Mouse (Mus musculus) CH12.LX (cell line): ENCODE data around the gene A930004D18Rik. TPM values are rescaled to one million over a fixed set of nuclear protein-coding genes. Genes with fewer than 3 reads are reported as not detected.

ENCODE experiments used
- DNase-seq: peaks from one replicate; pipeline ENCODE4 v3.0.0-alpha.2; 2013; ENCODE audit errors: extremely low read depth
- H3K27ac ChIP-seq: 2 replicates; pipeline ENCODE4 v1.5.1; 2012; ENCODE audit warnings: low read depth, mild to moderate bottlenecking, control low read depth, moderate library complexity; ENCODE audit not compliant: insufficient read depth
- H3K27me3 ChIP-seq: replicated peaks from 2 replicates; pipeline ENCODE3; 2012; ENCODE audit warnings: inconsistent platforms
- H3K36me3 ChIP-seq, 2 experiments: replicated peaks in 1 of 2; 2 replicates each; pipeline versions ENCODE3 to v1.6.1; 2012; ENCODE audit warnings: inconsistent platforms in 1 of 2, low read length in 1 of 2, mild to moderate bottlenecking in 1 of 2, mixed read lengths in 1 of 2, moderate library complexity in 1 of 2; ENCODE audit not compliant: control insufficient read depth in 1 of 2, insufficient read depth in 1 of 2
- H3K4me1 ChIP-seq, 2 experiments: 2 replicates each; pipeline ENCODE4 v1.6.1; 2012; ENCODE audit warnings: inconsistent platforms in 1 of 2, moderate library complexity in 1 of 2; ENCODE audit not compliant: insufficient read depth in 2 of 2, control insufficient read depth in 1 of 2
- H3K4me2 ChIP-seq: 2 replicates; pipeline ENCODE4 v1.6.1; 2012; ENCODE audit warnings: low read depth, mild to moderate bottlenecking, control low read depth; ENCODE audit not compliant: poor library complexity, insufficient read depth, severe bottlenecking
- H3K4me3 ChIP-seq, 3 experiments: fragments of 150-350 bp in 1 of 3; sonication (generic) in 1 of 3; replicated peaks in 1 of 3; 2 replicates each; pipeline versions ENCODE3 to v1.5.1; 2011 to 2012; ENCODE audit warnings: low read depth in 2 of 3, low read length in 2 of 3, mild to moderate bottlenecking in 2 of 3, moderate library complexity in 2 of 3, control low read depth in 1 of 3, improper control_type of control experiment in 1 of 3, inconsistent platforms in 1 of 3, mixed read lengths in 1 of 3; ENCODE audit not compliant: poor library complexity in 1 of 3
- H3K79me2 ChIP-seq: replicated peaks from 2 replicates; pipeline ENCODE4 v1.6.1; 2012; ENCODE audit warnings: mild to moderate bottlenecking, moderate library complexity; ENCODE audit not compliant: control insufficient read depth, poor library complexity, insufficient read depth, severe bottlenecking; ENCODE audit errors: extremely low read depth
- H3K9ac ChIP-seq: 2 replicates; pipeline ENCODE4 v1.6.1; 2012; ENCODE audit warnings: low read depth, mild to moderate bottlenecking, control low read depth, moderate library complexity; ENCODE audit not compliant: insufficient read depth
- H3K9me3 ChIP-seq: replicated peaks from 2 replicates; pipeline ENCODE3; 2012; ENCODE audit warnings: low read length, inconsistent platforms, mixed read lengths
- CHD1 ChIP-seq: IDR thresholded peaks from 2 replicates; pipeline ENCODE4 v1.6.1; 2012; ENCODE audit warnings: low read depth, low read length, improper control_type of control experiment, inconsistent platforms
- ELF1 ChIP-seq: IDR thresholded peaks from 2 replicates; pipeline ENCODE4 v1.6.1; 2014; ENCODE audit warnings: low read depth, mild to moderate bottlenecking, inconsistent platforms, low read length, improper control_type of control experiment
- EP300 ChIP-seq: IDR thresholded peaks from 2 replicates; pipeline ENCODE4 v1.6.1; 2011; ENCODE audit warnings: low read length, improper control_type of control experiment
- ETS1 ChIP-seq: conservative IDR thresholded peaks from 2 replicates; pipeline ENCODE4 v1.6.1; 2012; ENCODE audit warnings: low read depth, mild to moderate bottlenecking, inconsistent platforms, low read length, improper control_type of control experiment, moderate library complexity
- HCFC1 ChIP-seq: IDR thresholded peaks from 2 replicates; pipeline ENCODE4 v1.6.1; 2012; ENCODE audit warnings: low read depth, mild to moderate bottlenecking, inconsistent platforms, low read length, improper control_type of control experiment
- IRF4 ChIP-seq: IDR thresholded peaks from 2 replicates; pipeline ENCODE4 v1.6.1; 2014; ENCODE audit warnings: low read depth, mild to moderate bottlenecking, inconsistent platforms, low read length, improper control_type of control experiment
- JUN ChIP-seq: IDR thresholded peaks from 2 replicates; pipeline ENCODE4 v1.6.1; 2011; ENCODE audit warnings: low read depth, mild to moderate bottlenecking, low read length, improper control_type of control experiment, moderate library complexity; ENCODE audit not compliant: insufficient read depth
- MAFK ChIP-seq: IDR thresholded peaks from 2 replicates; pipeline ENCODE4 v1.6.1; 2011; ENCODE audit warnings: low read length, improper control_type of control experiment; ENCODE audit not compliant: insufficient replicate concordance
- MAZ ChIP-seq: IDR thresholded peaks from 2 replicates; pipeline ENCODE4 v1.6.1; 2012; ENCODE audit warnings: low read depth, mild to moderate bottlenecking, inconsistent platforms, low read length, improper control_type of control experiment, moderate library complexity
- MEF2A ChIP-seq: IDR thresholded peaks from 2 replicates; pipeline ENCODE4 v1.6.1; 2014; ENCODE audit warnings: low read depth, mild to moderate bottlenecking, inconsistent platforms, low read length, improper control_type of control experiment, borderline replicate concordance
- MYC ChIP-seq: IDR thresholded peaks from 2 replicates; pipeline ENCODE4 v1.6.1; 2011; ENCODE audit warnings: low read depth, mild to moderate bottlenecking, improper control_type of control experiment, low read length
- NELFE ChIP-seq: IDR thresholded peaks from 2 replicates; pipeline ENCODE4 v1.6.1; 2011; ENCODE audit warnings: low read depth, low read length, improper control_type of control experiment
- NRF1 ChIP-seq: IDR thresholded peaks from 2 replicates; pipeline ENCODE4 v1.6.1; 2014; ENCODE audit warnings: low read depth, mild to moderate bottlenecking, inconsistent platforms, low read length, improper control_type of control experiment, moderate library complexity
- POLR2AphosphoS2 ChIP-seq: IDR thresholded peaks from 2 replicates; pipeline ENCODE4 v1.6.1; 2011; ENCODE audit warnings: low read depth, low read length, improper control_type of control experiment
- RAD21 ChIP-seq: IDR thresholded peaks from 2 replicates; pipeline ENCODE4 v1.6.1; 2011; ENCODE audit warnings: low read depth, mild to moderate bottlenecking, low read length, improper control_type of control experiment, moderate library complexity
- RCOR1 ChIP-seq: conservative IDR thresholded peaks from 2 replicates; pipeline ENCODE4 v1.6.1; 2012; ENCODE audit warnings: low read depth, mild to moderate bottlenecking, inconsistent platforms, low read length, improper control_type of control experiment
- SIN3A ChIP-seq: IDR thresholded peaks from 2 replicates; pipeline ENCODE4 v1.6.1; 2012; ENCODE audit warnings: low read length, improper control_type of control experiment, inconsistent platforms
- TBP ChIP-seq: conservative IDR thresholded peaks from 2 replicates; pipeline ENCODE4 v1.6.1; 2011; ENCODE audit warnings: low read depth, low read length, improper control_type of control experiment
- UBTF ChIP-seq: IDR thresholded peaks from 2 replicates; pipeline ENCODE4 v1.6.1; 2012; ENCODE audit warnings: low read depth, mild to moderate bottlenecking, inconsistent platforms, low read length, improper control_type of control experiment, moderate library complexity
- USF1 ChIP-seq: IDR thresholded peaks from 2 replicates; pipeline ENCODE4 v1.6.1; 2014; ENCODE audit warnings: low read depth, mild to moderate bottlenecking, inconsistent platforms, low read length, improper control_type of control experiment
- USF2 ChIP-seq: conservative IDR thresholded peaks from 2 replicates; pipeline ENCODE4 v1.6.1; 2011; ENCODE audit warnings: low read depth, low read length, improper control_type of control experiment
- ZKSCAN1 ChIP-seq: IDR thresholded peaks from 2 replicates; pipeline ENCODE4 v1.6.1; 2012; ENCODE audit warnings: low read depth, inconsistent platforms, low read length, improper control_type of control experiment, borderline replicate concordance
- ZNF384 ChIP-seq: IDR thresholded peaks from 2 replicates; pipeline ENCODE4 v1.6.1; 2012; ENCODE audit warnings: low read depth, low read length, improper control_type of control experiment, inconsistent platforms
- dilution Hi-C: fragments of 300-500 bp; cut with MboI; formaldehyde crosslinking; loops from 2 replicates; pipeline ENCODE4 v1.14.3; 2020; ENCODE audit warnings: low sequenced_read_pairs; ENCODE audit not compliant: extremely low pct_unique_long_range_greater_than_20kb, extremely low pct_ligation_motif_present
- in situ Hi-C: fragments of 300-500 bp; cut with MboI; formaldehyde crosslinking; loops from 3 replicates; pipeline ENCODE4 v1.14.3; 2019; ENCODE audit warnings: low sequenced_read_pairs, low pct_ligation_motif_present, low pct_unique_long_range_greater_than_20kb, mixed read lengths
- polyA plus RNA-seq: library from polyadenylated mRNA; unstranded; fragments of >175 nt; gene quantifications from 2 replicates; pipeline ENCODE4 v1.2.1, GENCODE M21; 2012; ENCODE audit warnings: low read depth; ENCODE audit not compliant: insufficient read length
- total RNA-seq, 2 experiments: library from RNA; depleted of rRNA; stranded (reverse); fragments of 300-350 nt in 1 of 2; fragments of >200 nt in 1 of 2; gene quantifications; 2 replicates each; pipeline ENCODE4 v1.2.3; 2012 to 2014

The A930004D18Rik gene
- total and polyA plus RNA-seq, 3 experiments: 0.15 to 1.7 (median 0.72) TPM

DNA sequence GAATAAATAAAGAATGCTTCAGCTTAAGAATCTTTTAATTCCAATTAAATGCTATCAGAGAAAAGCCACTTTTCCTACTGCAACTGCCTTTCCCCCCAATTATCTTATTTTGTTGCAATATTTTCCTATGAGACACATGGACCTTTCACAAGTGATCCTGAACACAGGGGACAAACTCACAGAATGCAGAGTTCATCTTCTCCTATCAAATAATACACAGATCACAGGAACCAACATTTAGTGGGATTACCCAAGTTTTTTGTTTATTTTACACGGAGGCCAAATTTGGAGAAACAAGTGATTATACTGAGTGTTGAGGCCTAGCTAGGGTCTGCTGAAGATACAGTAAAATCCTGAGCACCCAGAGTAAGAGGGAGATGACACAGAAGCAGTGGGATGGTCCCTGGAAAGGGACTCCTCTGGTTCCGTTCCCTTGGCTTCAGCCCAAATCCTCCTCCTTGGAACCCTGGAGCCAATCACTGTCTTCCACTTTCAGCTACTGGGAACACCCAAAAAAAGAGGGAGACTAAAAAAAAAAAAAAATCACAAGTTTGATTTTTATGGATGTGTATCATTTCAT is 16.5 kb upstream of the A930004D18Rik start:
- Histone ChIP-seq H3K27me3 (no peaks in the 10 kb centered on the region), H3K36me3 (no peaks in the 10 kb centered on the region), H3K79me2 (peaks cover 5% of the 10 kb centered on the region), H3K4me1 (peaks cover 2 to 33% of the 10 kb centered on the region in 2 experiments; a peak in 2 of 4 replicates), H3K9me3 (no peaks in the 10 kb centered on the region), H3K4me2 (no peak overlapping the region), H3K9ac (no peak overlapping the region), H3K27ac (no peak overlapping the region), H3K4me3 (no peak overlapping the region)
- in situ Hi-C loops (no loop called here), dilution Hi-C loops (no loop called here)
- TF ChIP-seq TBP (no peak), USF1 (no peak), ETS1 (no peak), MAZ (no peak), ZKSCAN1 (no peak), MAFK (no peak), POLR2AphosphoS2 (no peak), RAD21 (no peak), CHD1 (no peak), EP300 (no peak), JUN (no peak), ELF1 (no peak), UBTF (no peak), IRF4 (no peak), HCFC1 (no peak), NRF1 (no peak), RCOR1 (no peak), USF2 (no peak)
- DNase-seq: no peak

DNA sequence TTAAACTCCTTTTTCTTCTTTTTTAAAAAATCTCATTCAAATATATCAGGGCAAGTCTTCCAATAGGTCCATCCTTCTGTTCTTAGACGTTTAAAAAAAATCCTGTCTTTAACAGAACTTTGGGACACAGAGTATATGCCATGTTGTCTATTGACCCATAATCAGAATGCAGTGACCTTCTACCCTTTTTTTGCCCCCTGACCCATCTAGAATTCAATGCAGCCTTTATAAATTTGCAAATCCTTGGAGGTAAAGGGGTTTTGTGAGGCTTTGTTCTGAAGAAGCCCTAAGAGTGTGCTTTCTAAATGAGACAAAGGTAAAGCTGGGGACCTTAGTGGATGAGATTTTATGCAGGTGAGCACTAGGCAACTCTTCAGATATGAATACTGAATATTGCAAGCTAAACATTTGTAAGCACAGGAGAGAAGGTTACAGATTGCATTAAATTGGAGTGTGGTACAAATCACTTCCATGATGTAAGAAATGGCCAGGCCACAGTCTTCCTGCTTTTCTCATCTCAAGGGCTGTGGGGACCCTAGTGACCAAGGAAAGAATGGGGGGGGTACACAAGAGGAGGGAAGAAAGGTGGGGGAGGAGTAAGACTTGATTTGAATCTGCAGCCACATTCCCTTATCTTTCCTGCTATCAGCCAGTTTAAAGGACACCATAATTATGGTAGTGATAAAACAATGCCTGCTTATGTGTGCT is 15.9 kb upstream of the A930004D18Rik start:
- Histone ChIP-seq H3K36me3 (no peaks in the 10 kb centered on the region), H3K9me3 (no peaks in the 10 kb centered on the region), H3K9ac (no peak overlapping the region), H3K27ac (no peak overlapping the region), H3K4me3 (no peak overlapping the region), H3K27me3 (no peaks in the 10 kb centered on the region), H3K4me1 (peaks cover 2 to 33% of the 10 kb centered on the region in 2 experiments; a peak in 2 of 4 replicates), H3K4me2 (no peak overlapping the region), H3K79me2 (peaks cover 2% of the 10 kb centered on the region; the same call in 1 of the 2 replicates)
- in situ Hi-C loops (no loop called here), dilution Hi-C loops (no loop called here)
- DNase-seq: no peak
- TF ChIP-seq TBP: no peak
- TF ChIP-seq SIN3A: no peak
- TF ChIP-seq MAFK: no peak
- TF ChIP-seq USF1: no peak
- TF ChIP-seq MAZ: no peak
- no peak for TF ChIP-seq POLR2AphosphoS2
- no peak for TF ChIP-seq ZKSCAN1
- no peak for TF ChIP-seq ZNF384
- no peak for TF ChIP-seq EP300
- TF ChIP-seq MEF2A: no peak
- no peak for TF ChIP-seq MYC
- no peak for TF ChIP-seq UBTF
- TF ChIP-seq NELFE: no peak
